Mouse (Mus musculus) hindbrain, embryonic 13.5 days (tissue): ENCODE measurements at regions not wholly inside any gene's neighbourhood (a gene's known extent, or its start where the extent isn't known, plus 50 kb on each side); places are given as distances from the start of the nearest gene placed in this dataset.

Experiments used
- ATAC-seq: fragments of 200-750 bp; cut with Nextera tagmentation; 2 replicates; pipeline ENCODE4 v1.8.0; 2017; ENCODE audit warnings: moderate TSS enrichment; ENCODE audit not compliant: low FRiP score
- H3K27ac ChIP-seq: fragments of 300-500 bp; sonication (generic); 2 replicates; pipeline ENCODE4 v1.5.1; 2015; ENCODE audit warnings: inconsistent platforms, mild to moderate bottlenecking, moderate library complexity
- H3K27me3 ChIP-seq: fragments of 300-500 bp; sonication (generic); 2 replicates; pipeline ENCODE4 v1.6.1; 2015; ENCODE audit warnings: mild to moderate bottlenecking, inconsistent platforms
- H3K36me3 ChIP-seq: fragments of 300-500 bp; sonication (generic); 2 replicates; pipeline ENCODE4 v1.6.1; 2015; ENCODE audit warnings: mild to moderate bottlenecking, inconsistent platforms
- H3K4me1 ChIP-seq: fragments of 300-500 bp; sonication (generic); replicated peaks from 2 replicates; pipeline ENCODE4 v1.6.1; 2015; ENCODE audit warnings: inconsistent platforms
- H3K4me2 ChIP-seq: fragments of 300-500 bp; sonication (generic); 2 replicates; pipeline ENCODE4 v1.6.1; 2015; ENCODE audit warnings: inconsistent platforms, mild to moderate bottlenecking, moderate library complexity
- H3K4me3 ChIP-seq: fragments of 300-500 bp; sonication (generic); 2 replicates; pipeline ENCODE4 v1.5.1; 2015; ENCODE audit warnings: mild to moderate bottlenecking, inconsistent platforms
- H3K9ac ChIP-seq: fragments of 300-500 bp; sonication (generic); 2 replicates; pipeline ENCODE4 v1.6.1; 2015; ENCODE audit warnings: mild to moderate bottlenecking, inconsistent platforms
- H3K9me3 ChIP-seq: fragments of 300-500 bp; sonication (generic); 2 replicates; pipeline ENCODE4 v1.6.1; 2016; ENCODE audit warnings: inconsistent platforms
- WGBS: fragments of 180-500 bp; shearing (Covaris S2); methylation state at CpG from one replicate; pipeline ENCODE4 v1.1.7; 2015; 5-methylcytosine and 5-hydroxymethylcytosine counted together

GRCm38 (mm10) chr6:100923070-100923469 is 89.6 kb downstream of the Ppp4r2 start:
- no peaks in the 10 kb centered on the region for H3K4me1 ChIP-seq
- H3K27me3 ChIP-seq, result peaks cover 3% of the 10 kb centered on the region; the same call in 1 of the 2 replicates
- H3K4me3 ChIP-seq, result no peak overlapping the region
- H3K4me2 ChIP-seq, result no peak overlapping the region
- WGBS, result 78% methylated on average over 7 of the region's 7 CpGs
- H3K9ac ChIP-seq, result no peak overlapping the region
- ATAC-seq, result no peak
- H3K27ac ChIP-seq, result no peak overlapping the region
- H3K9me3 ChIP-seq, result no peaks in the 10 kb centered on the region
- H3K36me3 ChIP-seq, result no peaks in the 10 kb centered on the region

GRCm38 (mm10) chr6:100923686-100924085 is 90.3 kb downstream of the Ppp4r2 start:
- no peak overlapping the region for H3K4me3 ChIP-seq
- H3K27ac ChIP-seq, result no peak overlapping the region
- H3K9me3 ChIP-seq, result no peaks in the 10 kb centered on the region
- ATAC-seq, result no peak
- H3K36me3 ChIP-seq, result no peaks in the 10 kb centered on the region
- no peak overlapping the region for H3K9ac ChIP-seq
- 69% methylated on average over 4 of the region's 4 CpGs for WGBS
- H3K27me3 ChIP-seq, result peaks cover 7% of the 10 kb centered on the region; the same call in 1 of the 2 replicates
- no peaks in the 10 kb centered on the region for H3K4me1 ChIP-seq
- no peak overlapping the region for H3K4me2 ChIP-seq

GRCm38 (mm10) chr6:100928791-100929758 is 95.7 kb downstream of the Ppp4r2 start:
- Histone ChIP-seq H3K4me3 (no peak overlapping the region), H3K27ac (no peak overlapping the region), H3K9ac (no peak overlapping the region), H3K36me3 (no peaks in the 10 kb centered on the region), H3K4me2 (no peak overlapping the region), H3K9me3 (no peaks in the 10 kb centered on the region), H3K4me1 (0 out of 2 replicates have a peak, but pooled peaks cover 6% of the 10 kb centered on the region), H3K27me3 (peaks cover 7% of the 10 kb centered on the region; the same call in 1 of the 2 replicates)
- ATAC-seq, result no peak
- WGBS, result 78% methylated on average over 16 of the region's 16 CpGs

- Histone ChIP-seq H3K36me3 (no peaks in the 10 kb centered on the region), H3K27me3 (peaks cover 7% of the 10 kb centered on the region; the same call in 1 of the 2 replicates), H3K9me3 (no peaks in the 10 kb centered on the region), H3K9ac (no peak overlapping the region; the same call in 1 of the 2 replicates), H3K27ac (no peak overlapping the region), H3K4me3 (no peak overlapping the region), H3K4me2 (no peak overlapping the region), H3K4me1 (0 out of 2 replicates have a peak, but pooled peaks cover 6% of the 10 kb centered on the region)
- ATAC-seq, result no peak
- 65% methylated on average over 10 of the region's 10 CpGs for WGBS
Measured at GRCm38 (mm10) chr6:100929759-100930358, 96.4 kb downstream of the Ppp4r2 start.

GRCm38 (mm10) chr6:100930706-100931105 is 97.3 kb downstream of the Ppp4r2 start:
- H3K9me3 ChIP-seq, result no peaks in the 10 kb centered on the region
- H3K4me2 ChIP-seq, result no peak overlapping the region
- H3K4me1 ChIP-seq, result 0 out of 2 replicates have a peak, but pooled peaks cover 6% of the 10 kb centered on the region
- no peak overlapping the region for H3K4me3 ChIP-seq
- peaks cover 7% of the 10 kb centered on the region; the same call in 1 of the 2 replicates for H3K27me3 ChIP-seq
- no peak overlapping the region for H3K27ac ChIP-seq
- 83% methylated on average over 6 of the region's 6 CpGs for WGBS
- no peaks in the 10 kb centered on the region for H3K36me3 ChIP-seq
- no peak for ATAC-seq
- no peak overlapping the region for H3K9ac ChIP-seq

GRCm38 (mm10) chr6:100934424-100934823 is 101.0 kb downstream of the Ppp4r2 start:
- Histone ChIP-seq H3K9me3 (no peaks in the 10 kb centered on the region), H3K4me2 (no peak overlapping the region), H3K36me3 (no peaks in the 10 kb centered on the region), H3K27me3 (no peaks in the 10 kb centered on the region), H3K4me3 (no peak overlapping the region), H3K4me1 (peaks cover 15% of the 10 kb centered on the region), H3K27ac (no peak overlapping the region), H3K9ac (no peak overlapping the region)
- 93% methylated on average over 5 of the region's 5 CpGs for WGBS
- no peak for ATAC-seq

GRCm38 (mm10) chr6:100937802-100938201 is 104.4 kb downstream of the Ppp4r2 start:
- peaks cover 13% of the 10 kb centered on the region for H3K4me1 ChIP-seq
- no peak overlapping the region for H3K9ac ChIP-seq
- ATAC-seq, result no peak
- H3K27me3 ChIP-seq, result no peaks in the 10 kb centered on the region
- H3K36me3 ChIP-seq, result no peaks in the 10 kb centered on the region
- 91% methylated on average over 1 of the region's 1 CpGs for WGBS
- H3K4me3 ChIP-seq, result no peak overlapping the region
- H3K4me2 ChIP-seq, result no peak overlapping the region
- H3K9me3 ChIP-seq, result no peaks in the 10 kb centered on the region
- H3K27ac ChIP-seq, result no peak overlapping the region; the same call in 1 of the 2 replicates

GRCm38 (mm10) chr6:100938376-100938775 is 105.0 kb downstream of the Ppp4r2 start:
- Histone ChIP-seq H3K27ac (peak overlapping the region; percentile 5; the same call in 1 of the 2 replicates), H3K4me3 (no peak overlapping the region), H3K36me3 (no peaks in the 10 kb centered on the region), H3K9ac (no peak overlapping the region), H3K4me1 (peaks cover 13% of the 10 kb centered on the region), H3K27me3 (no peaks in the 10 kb centered on the region), H3K4me2 (no peak overlapping the region), H3K9me3 (no peaks in the 10 kb centered on the region)
- WGBS, result 63% methylated on average over 11 of the region's 11 CpGs
- 0 out of 2 replicates have a peak, but pooled peaks have one; percentile 17 for ATAC-seq

GRCm38 (mm10) chr6:100939042-100939441 is 105.6 kb downstream of the Ppp4r2 start:
- Histone ChIP-seq H3K4me2 (no peak overlapping the region), H3K36me3 (no peaks in the 10 kb centered on the region), H3K9me3 (no peaks in the 10 kb centered on the region), H3K9ac (no peak overlapping the region), H3K4me1 (peaks cover 13% of the 10 kb centered on the region), H3K4me3 (no peak overlapping the region), H3K27ac (no peak overlapping the region), H3K27me3 (no peaks in the 10 kb centered on the region)
- ATAC-seq, result 0 out of 2 replicates have a peak, but pooled peaks have one; percentile 39
- WGBS, result 73% methylated on average over 12 of the region's 12 CpGs

GRCm38 (mm10) chr6:100939766-100940165 is 106.3 kb downstream of the Ppp4r2 start:
- no peaks in the 10 kb centered on the region for H3K9me3 ChIP-seq
- no peak overlapping the region for H3K27ac ChIP-seq
- H3K27me3 ChIP-seq, result no peaks in the 10 kb centered on the region
- no peak for ATAC-seq
- WGBS, result 91% methylated on average over 5 of the region's 5 CpGs
- peaks cover 13% of the 10 kb centered on the region for H3K4me1 ChIP-seq
- H3K4me2 ChIP-seq, result no peak overlapping the region
- no peaks in the 10 kb centered on the region for H3K36me3 ChIP-seq
- no peak overlapping the region for H3K4me3 ChIP-seq
- no peak overlapping the region for H3K9ac ChIP-seq

GRCm38 (mm10) chr6:100941686-100942085 is 108.3 kb downstream of the Ppp4r2 start:
- WGBS, result 83% methylated on average over 2 of the region's 2 CpGs
- Histone ChIP-seq H3K9me3 (no peaks in the 10 kb centered on the region), H3K4me1 (peaks cover 13% of the 10 kb centered on the region), H3K4me3 (no peak overlapping the region), H3K9ac (no peak overlapping the region), H3K27ac (no peak overlapping the region), H3K4me2 (no peak overlapping the region), H3K27me3 (no peaks in the 10 kb centered on the region), H3K36me3 (no peaks in the 10 kb centered on the region)
- no peak for ATAC-seq

- no peak overlapping the region for H3K9ac ChIP-seq
- H3K9me3 ChIP-seq, result no peaks in the 10 kb centered on the region
- no peaks in the 10 kb centered on the region for H3K36me3 ChIP-seq
- H3K27ac ChIP-seq, result no peak overlapping the region
- no peak overlapping the region for H3K4me3 ChIP-seq
- 0 out of 2 replicates have a peak, but pooled peaks cover under 1% of the 10 kb centered on the region for H3K27me3 ChIP-seq
- ATAC-seq, result no peak
- WGBS, result 85% methylated on average over 6 of the region's 6 CpGs
- H3K4me1 ChIP-seq, result peaks cover 21% of the 10 kb centered on the region
- H3K4me2 ChIP-seq, result no peak overlapping the region
Measured at GRCm38 (mm10) chr6:100942956-100943355, 109.5 kb downstream of the Ppp4r2 start.
